Mouse (Mus musculus): ENCODE measurements at regions not wholly inside any gene's neighbourhood (a gene's known extent, or its start where the extent isn't known, plus 50 kb on each side); places are given as distances from the start of the nearest gene placed in this dataset.

GRCm38 (mm10) chr3:138609749-138610148, 83.8 kb downstream of the Eif4e start:
- H3K4me3 ChIP-seq (ENCODE audit: low read depth, low read length): no peak overlapping the region
- no peaks in the 10 kb centered on the region for H3K27me3 ChIP-seq (replicated peaks; ENCODE audit: control insufficient read depth, insufficient read depth, low read length)
- no peak for ATAC-seq
- H3K4me2 ChIP-seq (ENCODE audit: low read length): no peak overlapping the region
- no peak overlapping the region for H3K27ac ChIP-seq (ENCODE audit: low read depth, low read length)
- H3K9ac ChIP-seq (ENCODE audit: low read length): no peak overlapping the region
- no peaks in the 10 kb centered on the region for H3K36me3 ChIP-seq (ENCODE audit: control insufficient read depth, insufficient read depth, low read length)
- 86% methylated on average over 1 of the region's 1 CpGs for WGBS
- DNase-seq (ENCODE audit: low spot score): no peak
- no peaks in the 10 kb centered on the region for H3K4me1 ChIP-seq (ENCODE audit: control insufficient read depth, insufficient read depth, low read length)
- no peaks in the 10 kb centered on the region for H3K9me3 ChIP-seq (replicated peaks; ENCODE audit: control insufficient read depth, low read length)

- Histone ChIP-seq H3K9me3 (replicated peaks; ENCODE audit: control insufficient read depth, low read length) (no peaks in the 10 kb centered on the region), H3K4me2 (ENCODE audit: low read length) (no peak overlapping the region), H3K27me3 (replicated peaks; ENCODE audit: control insufficient read depth, insufficient read depth, low read length) (no peaks in the 10 kb centered on the region), H3K36me3 (ENCODE audit: control insufficient read depth, insufficient read depth, low read length) (no peaks in the 10 kb centered on the region), H3K9ac (ENCODE audit: low read length) (no peak overlapping the region), H3K4me3 (ENCODE audit: low read depth, low read length) (no peak overlapping the region), H3K4me1 (ENCODE audit: control insufficient read depth, insufficient read depth, low read length) (no peaks in the 10 kb centered on the region), H3K27ac (ENCODE audit: low read depth, low read length) (no peak overlapping the region)
- WGBS: 84% methylated on average over 9 of the region's 9 CpGs
- DNase-seq (ENCODE audit: low spot score) (no peak), ATAC-seq (no peak)
These were observed 87.1 kb downstream of the Eif4e start for GRCm38 (mm10) chr3:138612884-138613653.

- Histone ChIP-seq H3K4me3 (ENCODE audit: low read depth, low read length) (no peak overlapping the region), H3K9me3 (replicated peaks; ENCODE audit: control insufficient read depth, low read length) (no peaks in the 10 kb centered on the region), H3K27me3 (replicated peaks; ENCODE audit: control insufficient read depth, insufficient read depth, low read length) (no peaks in the 10 kb centered on the region), H3K36me3 (ENCODE audit: control insufficient read depth, insufficient read depth, low read length) (no peaks in the 10 kb centered on the region), H3K9ac (ENCODE audit: low read length) (no peak overlapping the region), H3K27ac (ENCODE audit: low read depth, low read length) (no peak overlapping the region), H3K4me1 (ENCODE audit: control insufficient read depth, insufficient read depth, low read length) (no peaks in the 10 kb centered on the region), H3K4me2 (ENCODE audit: low read length) (no peak overlapping the region)
- DNase-seq (ENCODE audit: low spot score) (no peak), ATAC-seq (no peak)
- 95% methylated on average over 3 of the region's 3 CpGs for WGBS
These were observed 87.7 kb downstream of the Eif4e start for GRCm38 (mm10) chr3:138613680-138614079.

GRCm38 (mm10) chr3:138614899-138615298, 88.9 kb downstream of the Eif4e start:
- H3K27me3 ChIP-seq (replicated peaks; ENCODE audit: control insufficient read depth, insufficient read depth, low read length): no peaks in the 10 kb centered on the region

GRCm38 (mm10) chr3:138620263-138620662, 94.3 kb downstream of the Eif4e start:
- Histone ChIP-seq H3K4me2 (ENCODE audit: low read length) (no peak overlapping the region), H3K27ac (ENCODE audit: low read depth, low read length) (no peak overlapping the region), H3K9me3 (replicated peaks; ENCODE audit: control insufficient read depth, low read length) (no peaks in the 10 kb centered on the region), H3K9ac (ENCODE audit: low read length) (no peak overlapping the region), H3K4me1 (ENCODE audit: control insufficient read depth, insufficient read depth, low read length) (no peaks in the 10 kb centered on the region), H3K36me3 (ENCODE audit: control insufficient read depth, insufficient read depth, low read length) (no peaks in the 10 kb centered on the region), H3K4me3 (ENCODE audit: low read depth, low read length) (no peak overlapping the region), H3K27me3 (replicated peaks; ENCODE audit: control insufficient read depth, insufficient read depth, low read length) (no peaks in the 10 kb centered on the region)
- 84% methylated on average over 4 of the region's 4 CpGs for WGBS
- DNase-seq (ENCODE audit: low spot score) (no peak), ATAC-seq (no peak)

More at GRCm38 (mm10) chr3:138614899-138615298, 88.9 kb downstream of the Eif4e start:
- Histone ChIP-seq H3K9me3 (replicated peaks; ENCODE audit: control insufficient read depth, low read length) (no peaks in the 10 kb centered on the region), H3K36me3 (ENCODE audit: control insufficient read depth, insufficient read depth, low read length) (no peaks in the 10 kb centered on the region), H3K4me2 (ENCODE audit: low read length) (no peak overlapping the region), H3K9ac (ENCODE audit: low read length) (no peak overlapping the region), H3K4me3 (ENCODE audit: low read depth, low read length) (no peak overlapping the region), H3K27ac (ENCODE audit: low read depth, low read length) (no peak overlapping the region), H3K4me1 (ENCODE audit: control insufficient read depth, insufficient read depth, low read length) (no peaks in the 10 kb centered on the region)
- no peak for ATAC-seq
- 89% methylated on average over 2 of the region's 2 CpGs for WGBS
- DNase-seq (ENCODE audit: low spot score): no peak

- no peak overlapping the region for H3K4me3 ChIP-seq (ENCODE audit: low read depth, low read length)
- no peaks in the 10 kb centered on the region for H3K9me3 ChIP-seq (replicated peaks; ENCODE audit: control insufficient read depth, low read length)
- H3K27me3 ChIP-seq (replicated peaks; ENCODE audit: control insufficient read depth, insufficient read depth, low read length): no peaks in the 10 kb centered on the region
- 89% methylated on average over 2 of the region's 2 CpGs for WGBS
- H3K4me1 ChIP-seq (ENCODE audit: control insufficient read depth, insufficient read depth, low read length): no peaks in the 10 kb centered on the region
- no peaks in the 10 kb centered on the region for H3K36me3 ChIP-seq (ENCODE audit: control insufficient read depth, insufficient read depth, low read length)
- ATAC-seq (no peak), DNase-seq (ENCODE audit: low spot score) (no peak)
- H3K4me2 ChIP-seq (ENCODE audit: low read length): no peak overlapping the region
- no peak overlapping the region for H3K9ac ChIP-seq (ENCODE audit: low read length)
- H3K27ac ChIP-seq (ENCODE audit: low read depth, low read length): no peak overlapping the region
These were observed 98.1 kb downstream of the Eif4e start for GRCm38 (mm10) chr3:138624128-138624527.

GRCm38 (mm10) chr3:138626230-138626629, 100.3 kb downstream of the Eif4e start:
- no peaks in the 10 kb centered on the region for H3K9me3 ChIP-seq (replicated peaks; ENCODE audit: control insufficient read depth, low read length)
- H3K4me3 ChIP-seq (ENCODE audit: low read depth, low read length): no peak overlapping the region
- ATAC-seq (no peak), DNase-seq (ENCODE audit: low spot score) (no peak)
- 97% methylated on average over 4 of the region's 4 CpGs for whole genome bisulfite sequencing
- no peak overlapping the region for H3K4me2 ChIP-seq (ENCODE audit: low read length)
- no peaks in the 10 kb centered on the region for H3K27me3 ChIP-seq (replicated peaks; ENCODE audit: control insufficient read depth, insufficient read depth, low read length)
- no peaks in the 10 kb centered on the region for H3K4me1 ChIP-seq (ENCODE audit: control insufficient read depth, insufficient read depth, low read length)
- H3K36me3 ChIP-seq (ENCODE audit: control insufficient read depth, insufficient read depth, low read length): no peaks in the 10 kb centered on the region
- H3K27ac ChIP-seq (ENCODE audit: low read depth, low read length): no peak overlapping the region
- no peak overlapping the region for H3K9ac ChIP-seq (ENCODE audit: low read length)

GRCm38 (mm10) chr3:138630231-138630630, 104.3 kb downstream of the Eif4e start:
- Histone ChIP-seq H3K9me3 (replicated peaks; ENCODE audit: control insufficient read depth, low read length) (no peaks in the 10 kb centered on the region), H3K4me1 (ENCODE audit: control insufficient read depth, insufficient read depth, low read length) (no peaks in the 10 kb centered on the region), H3K27me3 (replicated peaks; ENCODE audit: control insufficient read depth, insufficient read depth, low read length) (no peaks in the 10 kb centered on the region), H3K4me2 (ENCODE audit: low read length) (no peak overlapping the region), H3K4me3 (ENCODE audit: low read depth, low read length) (no peak overlapping the region), H3K9ac (ENCODE audit: low read length) (no peak overlapping the region), H3K27ac (ENCODE audit: low read depth, low read length) (no peak overlapping the region), H3K36me3 (ENCODE audit: control insufficient read depth, insufficient read depth, low read length) (no peaks in the 10 kb centered on the region)
- DNase-seq (ENCODE audit: low spot score): no peak
- WGBS: 87% methylated on average over 13 of the region's 13 CpGs
- ATAC-seq: no peak

GRCm38 (mm10) chr3:138632086-138632485, 106.1 kb downstream of the Eif4e start:
- no peak for DNase-seq (ENCODE audit: low spot score)
- H3K4me1 ChIP-seq (ENCODE audit: control insufficient read depth, insufficient read depth, low read length): no peaks in the 10 kb centered on the region
- no peak overlapping the region for H3K9ac ChIP-seq (ENCODE audit: low read length)
- H3K27me3 ChIP-seq (replicated peaks; ENCODE audit: control insufficient read depth, insufficient read depth, low read length): no peaks in the 10 kb centered on the region
- no peaks in the 10 kb centered on the region for H3K9me3 ChIP-seq (replicated peaks; ENCODE audit: control insufficient read depth, low read length)
- ATAC-seq: no peak
- H3K4me3 ChIP-seq (ENCODE audit: low read depth, low read length): no peak overlapping the region
- H3K36me3 ChIP-seq (ENCODE audit: control insufficient read depth, insufficient read depth, low read length): no peaks in the 10 kb centered on the region
- 77% methylated on average over 2 of the region's 2 CpGs for WGBS
- no peak overlapping the region for H3K27ac ChIP-seq (ENCODE audit: low read depth, low read length)
- no peak overlapping the region for H3K4me2 ChIP-seq (ENCODE audit: low read length)
